Mouse (Mus musculus) midbrain, embryonic 12.5 days (tissue): Measurements from ENCODE around the gene Dnajb1. TPM values are rescaled to one million over a fixed set of nuclear protein-coding genes. Genes with fewer than 3 reads are reported as not detected.

Source experiments
- ATAC-seq: fragments of 200-750 bp; cut with Nextera tagmentation; 2 replicates; pipeline ENCODE4 v1.8.0; 2017; ENCODE audit warnings: low read depth, moderate TSS enrichment, moderate library complexity; ENCODE audit not compliant: low FRiP score
- H3K27ac ChIP-seq: fragments of 300-500 bp; sonication (generic); replicated peaks from 2 replicates; pipeline ENCODE4 v1.5.1; 2016; ENCODE audit warnings: mild to moderate bottlenecking
- H3K27me3 ChIP-seq: fragments of 300-500 bp; sonication (generic); 2 replicates; pipeline ENCODE4 v1.6.1; 2016; ENCODE audit warnings: mild to moderate bottlenecking
- H3K36me3 ChIP-seq: fragments of 300-500 bp; sonication (generic); 2 replicates; pipeline ENCODE4 v1.6.1; 2016
- H3K4me1 ChIP-seq: fragments of 300-500 bp; sonication (generic); 2 replicates; pipeline ENCODE4 v1.6.1; 2016
- H3K4me2 ChIP-seq: fragments of 300-500 bp; sonication (generic); replicated peaks from 2 replicates; pipeline ENCODE4 v1.6.1; 2016; ENCODE audit warnings: mild to moderate bottlenecking, moderate library complexity
- H3K4me3 ChIP-seq: fragments of 300-500 bp; sonication (generic); 2 replicates; pipeline ENCODE4 v1.5.1; 2016; ENCODE audit warnings: mild to moderate bottlenecking
- H3K9ac ChIP-seq: fragments of 300-500 bp; sonication (generic); replicated peaks from 2 replicates; pipeline ENCODE4 v1.6.1; 2016; ENCODE audit warnings: mild to moderate bottlenecking, moderate library complexity
- H3K9me3 ChIP-seq: fragments of 300-500 bp; sonication (generic); 2 replicates; pipeline ENCODE4 v1.6.1; 2016; ENCODE audit warnings: mild to moderate bottlenecking
- WGBS: fragments of 180-500 bp; shearing (Covaris S2); methylation state at CpG from one replicate; pipeline ENCODE4 v1.1.7; 2016; 5-methylcytosine and 5-hydroxymethylcytosine counted together
- polyA plus RNA-seq: library from polyadenylated mRNA; unstranded; fragments of >200 nt; fragmentation: Nextera tagmentation; extraction: Ambion mirVana; gene quantifications from 2 replicates; pipeline ENCODE4 v1.2.1, GENCODE M21; 2016

The Dnajb1 gene
- polyA plus RNA-seq, 1 experiment from 2014 or later, result 66.4 TPM

DNA sequence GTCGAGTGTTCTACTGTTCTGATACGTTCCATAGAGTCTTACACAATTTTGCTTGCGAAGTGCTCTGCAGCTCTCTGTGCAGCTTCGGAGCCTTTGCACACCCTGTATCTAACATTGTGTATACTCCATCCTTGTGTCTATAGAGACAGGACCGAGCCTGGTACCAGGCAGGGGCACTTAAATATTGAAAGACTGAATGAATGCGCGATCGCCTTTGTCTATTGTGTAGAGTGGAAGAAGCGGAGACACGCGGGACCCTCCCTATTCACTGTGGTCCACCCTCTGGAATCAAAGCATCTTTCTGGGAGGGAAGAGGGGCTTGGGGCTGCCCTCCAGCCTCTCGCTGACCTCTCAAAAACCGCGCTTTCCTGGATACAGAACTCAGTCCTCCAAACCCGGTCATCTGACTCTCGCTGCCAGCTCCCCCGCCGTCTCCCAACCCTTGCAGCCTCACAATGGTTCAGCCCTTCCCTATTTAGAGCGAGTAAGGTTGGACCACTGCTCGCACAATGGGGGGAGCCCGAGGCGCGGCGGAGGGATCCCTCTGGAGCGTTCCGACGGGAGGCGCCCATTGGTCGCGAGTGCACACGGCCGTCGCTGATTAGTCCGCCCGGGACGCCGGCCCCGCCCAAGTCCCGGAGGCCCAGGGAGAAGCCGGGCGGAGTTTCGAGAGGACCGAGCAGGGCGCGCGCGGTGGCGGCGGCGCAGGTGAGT is 44.2 kb downstream of the Dnajb1 start, which contains the start of gene Gipc1:
Gene Gipc1, plus strand, starts transcription at position 648 of the 714 bp plus-strand sequence.
- peak within 1 kb of the TSS; percentile 92 for H3K27ac ChIP-seq
- 0 out of 2 replicates have a peak, but pooled peaks cover 4% of the 10 kb centered on the region for H3K36me3 ChIP-seq
- peaks cover 22% of the 10 kb centered on the region for H3K4me1 ChIP-seq
- H3K9ac ChIP-seq, result peak within 1 kb of the TSS; percentile 82
- H3K9me3 ChIP-seq, result no peaks in the 10 kb centered on the region
- peak within 1 kb of the TSS; percentile 85 for H3K4me3 ChIP-seq
- H3K27me3 ChIP-seq, result no peaks in the 10 kb centered on the region
- H3K4me2 ChIP-seq, result peak within 1 kb of the TSS; percentile 95
- WGBS, result 4% methylated on average over 50 of the region's 50 CpGs
- peak; percentile 96 for ATAC-seq

- Histone ChIP-seq H3K27me3 (no peaks in the 10 kb centered on the region), H3K27ac (peak overlapping the region; percentile 67), H3K4me3 (peak overlapping the region; percentile 85), H3K4me1 (peaks cover 22% of the 10 kb centered on the region), H3K36me3 (peaks cover 9% of the 10 kb centered on the region; the same call in 1 of the 2 replicates), H3K9ac (peak overlapping the region; percentile 82), H3K4me2 (peak overlapping the region; percentile 95), H3K9me3 (no peaks in the 10 kb centered on the region)
- 0 out of 2 replicates have a peak, but pooled peaks have one; percentile 4 for ATAC-seq
- 3% methylated on average over 39 of the region's 46 CpGs for WGBS
Observed at GRCm38 (mm10) chr8:83652744-83653661, 45.0 kb downstream of the Dnajb1 start.

DNA sequence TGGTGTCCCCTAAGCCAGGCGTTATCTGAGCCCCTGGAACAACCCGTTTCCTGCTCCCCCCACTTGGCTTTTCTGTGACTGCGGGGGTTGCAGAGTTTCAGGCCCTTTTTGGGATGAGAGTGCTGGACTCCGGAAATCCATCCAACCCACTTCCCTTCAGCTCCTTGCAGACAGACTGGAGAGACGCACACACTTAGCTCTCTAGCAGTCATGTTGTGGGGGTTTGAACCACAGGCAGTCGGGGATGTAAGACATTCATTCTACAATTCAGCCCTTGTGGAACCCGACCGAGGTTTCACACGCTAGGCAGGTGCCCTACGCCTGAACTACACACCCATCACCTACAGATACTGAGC is 45.6 kb downstream of the Dnajb1 start:
- H3K4me2 ChIP-seq, result peak overlapping the region; percentile 95
- WGBS, result 50% methylated on average over 10 of the region's 10 CpGs

DNA sequence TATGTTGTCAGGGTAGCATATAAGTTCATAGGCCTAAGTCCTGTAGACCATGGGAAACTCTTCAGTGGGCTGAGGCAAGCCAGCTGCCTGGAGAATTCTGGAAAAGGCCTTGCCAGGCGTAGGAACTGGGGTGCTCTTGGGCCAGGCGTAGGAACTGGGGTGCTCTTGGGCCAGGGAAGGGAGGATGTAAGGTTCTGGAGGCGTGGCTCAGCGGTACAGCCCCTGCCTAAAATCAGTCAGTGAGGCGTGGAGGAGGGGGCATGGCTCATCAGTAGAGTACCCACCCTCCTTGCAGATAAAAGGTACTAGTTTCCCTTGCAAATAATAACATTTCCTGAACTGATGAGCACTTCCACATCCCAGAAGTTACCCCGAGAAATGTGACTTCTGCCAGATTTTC is 46.7 kb downstream of the Dnajb1 start:
- no peak for ATAC-seq
- Histone ChIP-seq H3K4me1 (peaks cover 22% of the 10 kb centered on the region), H3K9me3 (no peaks in the 10 kb centered on the region), H3K27ac (no peak overlapping the region), H3K4me2 (no peak overlapping the region), H3K9ac (no peak overlapping the region), H3K4me3 (no peak overlapping the region), H3K36me3 (peaks cover 9% of the 10 kb centered on the region; the same call in 1 of the 2 replicates), H3K27me3 (no peaks in the 10 kb centered on the region)
- 96% methylated on average over 6 of the region's 6 CpGs for WGBS

More for the DNA sequence above, 45.6 kb downstream of the Dnajb1 start:
- Histone ChIP-seq H3K4me1 (peaks cover 22% of the 10 kb centered on the region), H3K4me3 (peak overlapping the region; percentile 85), H3K9me3 (no peaks in the 10 kb centered on the region), H3K36me3 (peaks cover 9% of the 10 kb centered on the region; the same call in 1 of the 2 replicates), H3K27me3 (no peaks in the 10 kb centered on the region), H3K9ac (peak overlapping the region; percentile 82), H3K27ac (no peak overlapping the region)
- ATAC-seq, result no peak

DNA sequence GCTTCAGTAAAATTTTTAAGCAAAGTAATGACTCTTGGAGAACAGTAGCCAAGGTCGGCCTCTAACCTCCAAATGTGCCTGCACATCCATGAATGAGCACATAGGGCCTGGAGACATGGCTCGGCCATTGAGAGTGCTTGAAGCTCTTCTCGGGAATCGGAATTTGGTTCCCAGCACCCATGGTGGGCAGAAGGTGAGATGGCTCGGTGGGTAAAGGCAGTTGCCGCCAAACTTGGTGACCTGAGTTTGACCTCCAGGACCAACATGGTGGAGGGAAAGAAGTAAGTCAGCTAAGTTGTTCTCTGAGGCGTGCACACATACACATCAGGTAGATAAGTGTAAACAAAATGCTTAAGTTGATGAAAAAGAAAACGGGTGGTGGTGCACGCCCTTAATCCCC is 48.0 kb downstream of the Dnajb1 start:
- Histone ChIP-seq H3K27me3 (no peaks in the 10 kb centered on the region), H3K4me1 (peaks cover 34% of the 10 kb centered on the region), H3K4me3 (no peak overlapping the region), H3K27ac (no peak overlapping the region), H3K4me2 (no peak overlapping the region), H3K36me3 (peaks cover 9% of the 10 kb centered on the region; the same call in 1 of the 2 replicates), H3K9me3 (no peaks in the 10 kb centered on the region), H3K9ac (no peak overlapping the region)
- no peak for ATAC-seq
- WGBS, result 92% methylated on average over 9 of the region's 9 CpGs

GRCm38 (mm10) chr8:83656484-83657246 is 48.7 kb downstream of the Dnajb1 start:
- no peak for ATAC-seq

DNA sequence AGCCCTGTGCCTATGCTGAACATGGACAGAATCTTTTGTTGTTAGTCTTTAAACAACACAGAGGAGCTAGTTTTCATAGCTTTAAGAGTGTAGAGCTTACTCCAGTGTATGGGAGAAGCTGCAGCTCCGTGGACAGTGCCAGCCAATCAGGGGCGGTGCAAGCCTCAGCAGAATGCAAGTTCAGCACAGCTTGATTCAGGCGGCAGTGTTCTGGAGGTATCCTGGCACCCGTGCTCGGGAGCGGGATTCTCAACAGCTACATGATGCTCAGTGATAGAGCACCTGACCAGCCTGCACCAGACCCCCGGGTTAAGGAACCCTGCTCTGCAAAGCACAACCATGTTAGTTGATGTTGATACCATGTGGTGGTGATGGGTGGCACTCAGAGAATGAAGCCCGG is 52.6 kb downstream of the Dnajb1 start:
- ATAC-seq, result peak; percentile 16; the same call in 1 of the 2 replicates
- Histone ChIP-seq H3K36me3 (peaks cover 22% of the 10 kb centered on the region), H3K27ac (peak overlapping the region; percentile 30; the same call in 1 of the 2 replicates), H3K4me1 (peaks cover 30% of the 10 kb centered on the region), H3K4me2 (peak overlapping the region; percentile 19; the same call in 1 of the 2 replicates), H3K27me3 (no peaks in the 10 kb centered on the region), H3K9ac (no peak overlapping the region; the same call in 1 of the 2 replicates), H3K9me3 (no peaks in the 10 kb centered on the region), H3K4me3 (no peak overlapping the region)
- 7% methylated on average over 8 of the region's 8 CpGs for WGBS

More at GRCm38 (mm10) chr8:83656484-83657246, 48.7 kb downstream of the Dnajb1 start:
- Histone ChIP-seq H3K27ac (no peak overlapping the region), H3K36me3 (peaks cover 9% of the 10 kb centered on the region; the same call in 1 of the 2 replicates), H3K9ac (no peak overlapping the region), H3K27me3 (no peaks in the 10 kb centered on the region), H3K4me2 (no peak overlapping the region), H3K9me3 (no peaks in the 10 kb centered on the region), H3K4me3 (no peak overlapping the region), H3K4me1 (peaks cover 39% of the 10 kb centered on the region)
- WGBS, result 87% methylated on average over 13 of the region's 13 CpGs

DNA sequence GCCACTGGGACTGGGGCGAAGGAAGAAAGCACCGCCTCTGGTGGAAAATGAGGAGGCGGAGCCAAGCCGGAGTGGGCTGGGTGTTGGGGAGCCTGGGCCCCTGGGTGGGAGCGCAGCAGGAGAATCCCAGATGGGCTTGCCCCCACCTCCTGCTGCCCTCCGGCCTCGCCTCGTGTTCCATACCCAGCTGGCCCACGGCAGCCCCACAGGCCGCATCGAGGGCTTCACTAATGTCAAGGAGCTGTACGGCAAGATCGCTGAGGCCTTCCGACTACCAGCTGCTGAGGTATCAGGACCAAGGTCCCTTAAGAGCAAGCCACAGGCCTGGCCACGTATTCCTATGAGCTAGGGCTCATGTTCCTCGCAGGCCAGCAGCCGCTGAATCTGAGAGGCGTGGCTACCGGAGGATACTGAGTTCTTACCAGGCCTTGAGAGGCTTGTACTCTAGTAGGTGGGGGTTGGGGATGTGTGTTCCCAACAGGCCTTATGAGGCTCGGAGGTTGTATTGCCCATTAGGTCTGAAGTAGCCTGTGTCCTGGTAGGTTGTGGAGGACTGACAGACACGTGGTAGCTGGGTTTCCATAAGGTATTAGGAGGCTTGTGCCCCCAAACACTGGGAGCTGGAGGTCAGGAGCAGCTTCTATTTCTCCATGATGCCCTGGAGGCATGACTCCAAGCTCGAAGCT is 53.1 kb downstream of the Dnajb1 start:
- Histone ChIP-seq H3K9ac (no peak overlapping the region; the same call in none of the 2 replicates), H3K9me3 (no peaks in the 10 kb centered on the region), H3K4me3 (no peak overlapping the region), H3K27ac (peak overlapping the region; percentile 30; the same call in 1 of the 2 replicates), H3K4me2 (peak overlapping the region; percentile 19; the same call in 1 of the 2 replicates), H3K4me1 (peaks cover 32% of the 10 kb centered on the region), H3K27me3 (no peaks in the 10 kb centered on the region), H3K36me3 (peaks cover 22% of the 10 kb centered on the region)
- 20% methylated on average over 22 of the region's 22 CpGs for WGBS
- ATAC-seq, result no peak; the same call in 1 of the 2 replicates

Other genes with a start within 250 kb of the Dnajb1 start
- gene Clgn, start 218.3 kb upstream of the Dnajb1 start, polyA plus RNA-seq, result 5.9 and 6.2 TPM in 2 replicates
- gene Scoc, start 149.8 kb upstream of the Dnajb1 start, polyA plus RNA-seq, result 171 and 182 TPM in 2 replicates
- not detected in 2 replicates for gene Olfr370, start 72.4 kb upstream of the Dnajb1 start, polyA plus RNA-seq
- gene Ndufb7, start 41.5 kb upstream of the Dnajb1 start, polyA plus RNA-seq, result 329 and 353 TPM in 2 replicates
- gene Tecr, start 222 bp upstream of the Dnajb1 start, polyA plus RNA-seq, result 600 and 631 TPM in 2 replicates
- gene Gipc1, start 44.5 kb downstream of the Dnajb1 start, polyA plus RNA-seq, result 198 and 204 TPM in 2 replicates
- 0.75 and 0.97 TPM in 2 replicates for gene Ptger1, start 58.5 kb downstream of the Dnajb1 start, polyA plus RNA-seq
- 35.3 and 35.4 TPM in 2 replicates for gene Pkn1, start 91.0 kb downstream of the Dnajb1 start, polyA plus RNA-seq
- 184 and 186 TPM in 2 replicates for gene Ddx39, start 107.0 kb downstream of the Dnajb1 start, polyA plus RNA-seq
- 13.9 and 16.7 TPM in 2 replicates for gene Adgre5, start 133.1 kb downstream of the Dnajb1 start, polyA plus RNA-seq